Mouse (Mus musculus) right cerebral cortex, postnatal 25 days (tissue): Measurements from ENCODE around the gene Abhd14a.

Experiments used
- DNase-seq: peaks from one replicate; pipeline ENCODE4 v3.0.0; 2022

Abhd14a gene

GRCm38 (mm10) chr9:106467746-106468145 is 20.3 kb upstream of the Abhd14a start:
- peak; percentile 3 for DNase-seq

- no peak for DNase-seq
These were observed 19.2 kb upstream of the Abhd14a start for GRCm38 (mm10) chr9:106466721-106467120.

- DNase-seq, result peak; percentile 46
These were observed 18.2 kb upstream of the Abhd14a start, which contains the start of gene Gpr62 for GRCm38 (mm10) chr9:106465571-106466200. Gene Gpr62 (minus strand): TSS chr9:106465938.

- peak; percentile 86 for DNase-seq
These were observed 17.5 kb upstream of the Abhd14a start for GRCm38 (mm10) chr9:106464751-106465541.

- no peak for DNase-seq
These were observed 15.9 kb upstream of the Abhd14a start for GRCm38 (mm10) chr9:106463122-106464063.

GRCm38 (mm10) chr9:106462430-106462800 is 14.9 kb upstream of the Abhd14a start:
- DNase-seq, result no peak

- no peak for DNase-seq
These were observed 14.4 kb upstream of the Abhd14a start for GRCm38 (mm10) chr9:106461641-106462429.

GRCm38 (mm10) chr9:106461026-106461415 is 13.5 kb upstream of the Abhd14a start:
- no peak for DNase-seq

GRCm38 (mm10) chr9:106460401-106461025 is 13.0 kb upstream of the Abhd14a start:
- no peak for DNase-seq

GRCm38 (mm10) chr9:106459946-106460345 is 12.5 kb upstream of the Abhd14a start:
- no peak for DNase-seq

- DNase-seq, result no peak
These were observed 10.4 kb upstream of the Abhd14a start for GRCm38 (mm10) chr9:106457920-106458319.

- DNase-seq, result no peak
These were observed 9.7 kb upstream of the Abhd14a start for GRCm38 (mm10) chr9:106457163-106457559.

- DNase-seq, result no peak
These were observed 9.1 kb upstream of the Abhd14a start for GRCm38 (mm10) chr9:106456325-106457162.

- peak; percentile 62 for DNase-seq
These were observed 7.6 kb upstream of the Abhd14a start for GRCm38 (mm10) chr9:106454888-106455681.

- DNase-seq, result no peak
These were observed 6.7 kb upstream of the Abhd14a start for GRCm38 (mm10) chr9:106454071-106454761.

GRCm38 (mm10) chr9:106453271-106454070 is 6.0 kb upstream of the Abhd14a start, which contains the start of gene Pcbp4:
Gene Pcbp4 (plus strand): TSS chr9:106453291.
- DNase-seq, result peak; percentile 60

- no peak for DNase-seq
These were observed 5.3 kb upstream of the Abhd14a start for GRCm38 (mm10) chr9:106452821-106453220.

GRCm38 (mm10) chr9:106452351-106452750 is 4.9 kb upstream of the Abhd14a start:
- DNase-seq, result no peak
